Mouse (Mus musculus): ENCODE measurements around the gene Dkc1. TPM values are rescaled to one million over a fixed set of nuclear protein-coding genes. Genes with fewer than 3 reads are reported as not detected.

Dkc1 gene
- polyA plus RNA-seq (2017; shearing (Covaris generic)) = 100 to 1,000 TPM; 109 to 161 (median 124) TPM

DNA sequence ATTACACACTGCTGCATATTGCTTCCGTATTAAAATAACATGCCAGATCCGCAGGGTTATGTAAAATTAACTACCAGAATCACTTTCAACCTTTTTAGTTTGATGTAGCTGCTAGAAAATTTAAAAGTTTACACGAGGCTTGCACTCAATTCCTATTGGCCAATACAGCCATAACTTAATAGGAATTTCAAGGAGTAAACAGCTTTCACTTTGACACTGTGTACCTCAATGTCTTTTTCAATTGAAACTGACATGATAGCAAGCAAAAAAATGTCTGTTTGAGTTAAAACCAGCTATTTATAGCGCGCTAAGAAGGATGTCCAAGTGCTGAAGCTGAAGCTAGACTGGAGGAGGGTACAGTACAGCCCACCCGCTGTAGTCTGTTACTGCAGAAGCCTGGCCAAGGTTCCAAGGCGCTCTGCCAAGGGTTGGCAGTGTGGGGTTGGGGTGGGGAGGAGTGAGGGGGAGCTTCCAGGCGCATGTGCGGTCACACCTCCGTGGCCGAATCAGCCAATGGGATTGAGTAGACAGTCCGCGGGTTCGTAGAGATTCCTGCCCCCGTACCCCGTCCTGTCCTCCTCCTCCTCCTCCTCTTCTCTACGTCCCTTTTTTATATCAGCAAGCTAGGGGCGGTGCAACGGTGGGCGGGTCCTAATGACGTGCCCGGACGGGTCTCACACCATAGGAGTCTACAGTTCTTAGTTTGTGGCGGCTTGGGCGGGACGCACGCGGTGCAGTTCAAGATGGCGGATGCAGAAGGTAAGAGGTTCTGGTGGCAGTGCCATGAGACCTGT is at the start of gene Dkc1:
TSS of gene Dkc1 (plus strand) at position 486 of the 794 bp plus-strand sequence.
- ATAC-seq = peak; percentile 96

DNA sequence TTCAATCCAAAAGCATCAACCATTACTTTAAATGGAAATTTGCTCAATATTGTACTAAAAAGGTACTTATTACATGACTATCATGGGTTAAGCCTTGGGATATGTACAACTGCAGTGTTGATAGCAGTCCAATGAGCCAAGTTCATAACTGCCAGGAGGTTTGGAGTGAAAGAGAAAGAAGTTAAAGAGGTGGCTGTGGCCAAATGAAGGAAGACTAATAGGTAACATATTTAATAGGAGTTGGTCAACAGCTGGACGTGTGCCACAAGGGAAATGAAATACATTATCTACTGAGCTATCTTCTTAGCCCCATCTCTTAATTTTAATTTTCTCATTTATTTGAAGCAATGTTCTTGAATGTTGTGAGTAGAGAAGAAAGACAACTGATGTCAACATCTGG is 49.7 kb upstream of the Dkc1 start:
- no peak for ATAC-seq

DNA sequence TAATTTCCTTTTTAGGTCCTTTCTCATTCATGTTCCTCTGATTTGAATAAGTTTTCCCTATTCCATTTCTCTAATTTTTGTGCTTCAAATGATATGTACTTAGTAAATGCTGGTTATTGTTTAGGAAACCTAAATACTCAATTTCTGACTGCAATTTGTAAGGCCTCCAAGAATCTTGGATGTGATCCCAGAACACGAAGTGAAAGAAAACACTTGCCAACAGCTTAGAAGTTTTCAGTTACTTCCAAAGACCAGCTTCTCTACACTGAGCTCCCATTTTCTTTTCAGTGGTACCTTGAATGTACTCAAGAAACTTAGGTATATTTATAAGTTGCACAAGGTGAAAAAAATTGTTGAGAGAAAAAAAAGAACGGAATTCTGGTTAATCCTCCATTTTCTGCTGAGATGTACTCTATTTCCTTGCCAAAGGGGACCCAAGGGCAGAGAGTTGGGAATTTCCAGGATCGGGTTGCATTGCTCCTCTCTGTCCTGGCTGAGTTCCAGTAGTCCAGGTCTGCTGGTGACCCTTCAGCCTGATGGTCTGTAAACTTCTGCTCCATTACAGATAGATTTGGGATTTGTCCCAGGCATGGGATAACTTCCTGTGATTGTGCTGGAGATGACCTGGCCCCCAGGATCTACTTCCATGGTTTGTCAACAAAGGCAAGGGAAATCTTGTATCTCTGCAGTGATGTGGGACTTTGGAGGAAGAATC is 48.6 kb upstream of the Dkc1 start:
- no peak for ATAC-seq

DNA sequence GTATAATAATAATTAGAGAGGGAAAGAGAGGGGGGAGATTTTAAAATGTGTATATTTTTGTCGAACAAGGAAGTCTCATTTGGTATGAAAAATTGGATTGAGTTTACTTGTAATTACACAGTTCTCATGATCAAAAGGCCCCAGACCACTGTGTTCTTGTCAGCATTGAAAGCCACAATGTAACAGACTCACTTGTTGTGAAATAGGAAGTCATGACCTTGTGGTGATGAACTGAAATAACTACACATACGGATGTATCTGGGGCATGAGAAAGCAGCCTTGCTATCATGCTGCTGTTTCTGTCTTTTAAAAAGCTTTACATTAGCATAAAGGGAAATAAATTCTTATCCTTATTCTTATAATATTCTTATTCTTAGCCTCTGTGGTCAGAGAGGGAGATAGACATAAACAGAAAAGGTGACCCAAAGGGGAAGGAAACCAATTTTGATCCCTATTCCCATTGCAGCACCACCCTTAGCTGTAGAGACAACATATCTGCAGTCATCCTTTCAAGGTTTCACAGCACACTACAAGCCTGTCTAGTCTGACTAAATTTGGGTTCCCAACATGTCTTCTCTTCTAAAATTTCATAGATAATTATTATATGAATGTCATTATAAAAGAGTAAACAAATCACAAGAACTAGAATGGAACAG is 39.4 kb upstream of the Dkc1 start:
- ATAC-seq = no peak

DNA sequence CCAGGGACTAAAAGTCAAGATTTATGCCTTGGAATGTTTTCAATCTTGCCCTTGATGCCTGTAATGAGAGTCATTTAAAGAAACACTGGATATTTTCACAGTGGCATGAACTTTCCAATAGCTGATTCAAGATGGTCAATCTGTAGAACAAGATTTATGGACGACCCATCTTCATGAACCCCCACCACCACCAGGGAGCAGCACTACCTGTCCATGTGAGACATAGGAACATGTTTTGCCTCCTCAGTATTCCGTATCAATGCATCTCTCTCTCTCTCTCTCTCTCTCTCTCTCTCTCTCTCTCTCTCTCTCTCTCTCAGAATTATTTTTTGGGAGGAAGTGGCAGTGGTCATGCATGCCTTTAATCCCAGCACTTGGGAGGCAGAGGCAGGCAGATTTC is 13.3 kb upstream of the Dkc1 start:
- no peak for ATAC-seq

GRCm38 (mm10) chrX:75083982-75084773 is 11.5 kb upstream of the Dkc1 start:
- peak; percentile 65 for ATAC-seq

DNA sequence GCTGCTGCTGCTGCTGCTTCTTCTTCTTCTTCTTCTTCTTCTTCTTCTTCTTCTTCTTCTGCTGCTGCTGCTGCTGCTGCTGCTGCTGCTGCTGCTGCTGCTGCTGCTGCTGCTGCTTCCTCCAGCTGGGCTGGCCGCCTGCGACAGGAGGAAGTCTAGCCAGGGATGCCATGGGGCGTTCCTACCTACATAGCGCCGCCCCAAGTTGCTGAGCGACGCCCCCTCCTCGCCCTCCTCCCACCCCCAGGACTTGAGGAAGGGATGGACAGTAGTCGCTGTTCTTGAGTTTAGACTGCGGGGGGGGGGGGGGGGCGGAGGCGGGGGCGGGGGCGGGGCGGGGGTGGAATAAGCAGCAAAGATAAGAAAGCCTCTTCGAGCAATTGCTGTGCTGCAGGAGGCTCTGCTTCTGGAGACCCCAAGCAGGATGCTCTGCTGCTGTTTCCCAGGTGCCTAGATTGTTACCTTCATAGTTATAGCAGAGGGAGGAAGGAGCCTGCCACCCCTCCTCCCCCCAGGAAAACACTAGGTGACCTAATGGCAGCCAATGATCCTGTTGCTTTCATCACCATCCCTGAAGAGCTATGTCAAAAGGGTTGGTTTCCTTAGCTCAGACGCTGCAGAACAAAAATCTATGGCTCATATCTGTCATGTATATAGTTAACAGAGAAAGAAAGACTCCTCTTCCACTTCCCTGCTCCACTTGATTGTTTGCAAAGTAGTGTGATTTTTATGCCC is 10.7 kb upstream of the Dkc1 start, which contains the start of gene Gab3:
TSS of gene Gab3 (minus strand) at position 685 of the 735 bp plus-strand sequence.
- ATAC-seq = peak; percentile 80

GRCm38 (mm10) chrX:75085654-75086053 is 10.0 kb upstream of the Dkc1 start:
- peak; percentile 42 for ATAC-seq

GRCm38 (mm10) chrX:75096163-75096770 is 613 bp downstream of the Dkc1 start:
- ATAC-seq = peak; percentile 15

DNA sequence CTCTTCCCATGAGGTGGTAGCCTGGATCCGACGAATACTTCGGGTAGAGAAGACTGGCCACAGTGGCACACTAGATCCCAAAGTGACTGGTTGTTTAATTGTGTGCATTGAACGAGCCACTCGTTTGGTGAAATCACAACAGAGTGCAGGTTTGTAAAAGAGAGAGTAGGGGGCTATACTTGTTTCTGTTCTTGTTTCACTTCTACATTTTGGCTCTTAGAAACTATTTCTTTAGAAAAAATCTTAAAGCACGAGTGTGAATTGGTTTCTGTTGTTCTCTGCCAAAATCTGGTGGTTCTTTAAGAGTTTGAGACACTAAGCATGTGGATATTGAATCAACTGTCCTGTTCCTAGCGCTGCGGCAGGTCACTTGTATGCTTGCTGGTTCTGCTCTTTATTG is 3.1 kb downstream of the Dkc1 start:
- no peak for ATAC-seq

DNA sequence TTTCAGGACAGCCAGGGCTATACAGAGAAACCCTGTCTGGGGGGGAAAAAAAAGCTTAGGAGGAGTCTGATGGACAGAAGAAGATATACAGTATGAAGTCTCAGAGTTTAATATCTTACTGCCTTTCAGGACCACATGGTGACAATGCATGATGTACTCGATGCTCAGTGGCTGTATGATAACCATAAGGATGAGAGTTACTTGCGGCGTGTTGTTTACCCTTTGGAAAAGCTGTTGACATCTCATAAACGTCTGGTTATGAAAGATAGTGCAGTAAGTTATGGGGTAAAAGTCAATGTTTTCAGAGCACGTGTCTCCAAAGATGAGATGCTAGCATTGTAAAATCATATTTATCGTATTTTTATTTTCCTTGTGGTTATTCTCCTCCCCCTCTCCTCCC is 6.6 kb downstream of the Dkc1 start:
- no peak for ATAC-seq

GRCm38 (mm10) chrX:75115550-75115949 is 19.9 kb downstream of the Dkc1 start:
- no peak for ATAC-seq

GRCm38 (mm10) chrX:75125606-75126005 is 30.0 kb downstream of the Dkc1 start:
- no peak for ATAC-seq

DNA sequence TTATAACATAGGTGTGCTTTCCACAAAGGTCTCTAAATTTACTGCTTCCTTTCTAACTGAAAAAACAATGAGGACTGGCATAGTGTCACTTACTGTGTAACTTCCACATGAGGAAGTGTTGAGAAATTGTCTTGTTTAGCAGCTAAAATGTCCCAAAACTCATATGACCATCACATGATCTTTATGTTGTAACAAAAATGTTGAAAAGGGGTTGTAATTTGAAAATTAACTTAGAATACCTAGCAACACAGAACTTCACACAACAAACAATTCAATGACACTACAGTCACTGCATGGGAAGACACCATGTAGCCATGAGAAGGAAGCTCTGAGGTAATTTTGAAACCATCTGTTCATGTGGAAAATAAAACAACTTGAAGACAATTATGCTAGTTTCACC is 31.2 kb downstream of the Dkc1 start:
- no peak for ATAC-seq

- ATAC-seq = peak; percentile 39
Observed at GRCm38 (mm10) chrX:75128333-75128980, 32.8 kb downstream of the Dkc1 start.

DNA sequence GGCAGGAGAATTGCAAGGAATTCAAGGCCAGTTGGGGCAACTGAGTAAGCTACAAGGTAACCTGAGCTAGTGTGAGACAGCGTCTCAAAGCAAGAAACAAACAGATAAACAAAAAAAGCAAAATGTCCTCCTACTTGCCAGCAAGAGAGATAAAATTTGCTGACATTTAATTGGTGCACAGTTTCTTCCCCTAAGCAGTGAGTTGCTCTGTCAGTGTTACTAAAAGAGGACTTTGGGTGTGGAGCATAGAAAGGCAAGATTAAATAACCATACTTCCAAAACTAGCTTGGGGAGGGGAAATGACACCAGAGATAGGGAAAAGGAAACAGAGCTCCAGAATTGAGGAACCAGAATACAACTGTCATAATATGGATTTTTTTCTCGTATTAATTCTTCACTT is 33.8 kb downstream of the Dkc1 start:
- ATAC-seq = no peak

DNA sequence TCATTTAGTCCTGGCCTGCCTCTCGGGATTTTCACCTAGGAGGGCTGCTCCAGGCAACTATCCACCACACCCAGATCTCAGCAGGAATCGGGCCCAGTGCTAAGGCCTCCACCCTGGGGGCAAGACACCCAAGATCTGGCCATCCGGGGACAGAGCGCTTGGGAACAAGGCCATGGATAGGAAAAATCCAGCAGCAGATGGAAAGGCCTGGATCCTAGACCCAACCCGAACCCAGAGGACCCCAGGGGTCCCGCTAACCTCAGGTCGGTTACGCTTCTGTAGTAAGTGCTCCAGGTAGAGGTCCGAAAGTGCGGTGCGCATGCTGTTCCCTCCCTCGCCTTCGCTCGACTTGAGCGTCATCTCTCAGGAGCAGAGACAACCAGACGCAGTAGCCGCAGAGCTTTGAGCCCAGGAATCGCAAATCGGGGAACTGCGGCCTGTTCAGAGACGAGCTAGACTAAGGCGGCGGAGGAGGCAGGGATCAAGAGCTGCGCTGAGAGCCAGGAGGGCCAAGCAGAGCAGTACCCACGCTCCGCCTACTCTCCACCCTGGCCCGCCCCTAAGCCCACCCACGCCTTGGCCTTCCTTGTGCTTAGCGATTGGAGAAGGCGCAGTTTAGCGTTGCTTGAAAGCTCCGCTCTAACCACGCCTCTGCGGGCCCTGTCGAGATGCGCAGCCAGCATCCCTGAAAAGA is 35.0 kb downstream of the Dkc1 start, which contains the start of gene Mpp1:
TSS of gene Mpp1 (minus strand) at position 550 of the 694 bp plus-strand sequence.
- ATAC-seq = peak; percentile 87

GRCm38 (mm10) chrX:75136938-75137337 is 41.3 kb downstream of the Dkc1 start:
- no peak for ATAC-seq

- no peak for ATAC-seq
Observed at GRCm38 (mm10) chrX:75137729-75138128, 42.1 kb downstream of the Dkc1 start.

DNA sequence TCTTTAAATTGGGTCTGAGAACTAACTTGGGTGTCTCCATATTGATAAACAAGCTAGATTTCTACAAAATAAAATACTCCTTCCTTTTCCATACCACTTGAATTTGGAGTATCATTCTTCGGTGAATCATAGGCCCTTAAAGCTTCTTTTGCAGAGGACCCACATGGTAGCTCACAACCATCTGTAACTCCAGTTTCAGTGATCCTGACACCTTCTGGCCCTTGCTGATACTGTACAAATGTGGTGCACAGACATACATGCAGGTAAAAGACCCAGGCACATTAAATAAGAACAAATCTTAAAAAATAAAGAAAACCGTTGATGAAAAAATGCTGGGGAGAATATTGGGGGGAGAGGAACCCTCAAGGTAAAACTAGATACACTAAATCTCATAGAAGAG is 42.5 kb downstream of the Dkc1 start:
- ATAC-seq = no peak
